Mouse (Mus musculus): ENCODE data around the gene Espn. TPM values are rescaled to one million over a fixed set of nuclear protein-coding genes. Genes with fewer than 3 reads are reported as not detected.

Espn gene
- total RNA-seq, 4 experiments from 2014 or later, result 2.1 to 6.0 (median 4.4) TPM

DNA sequence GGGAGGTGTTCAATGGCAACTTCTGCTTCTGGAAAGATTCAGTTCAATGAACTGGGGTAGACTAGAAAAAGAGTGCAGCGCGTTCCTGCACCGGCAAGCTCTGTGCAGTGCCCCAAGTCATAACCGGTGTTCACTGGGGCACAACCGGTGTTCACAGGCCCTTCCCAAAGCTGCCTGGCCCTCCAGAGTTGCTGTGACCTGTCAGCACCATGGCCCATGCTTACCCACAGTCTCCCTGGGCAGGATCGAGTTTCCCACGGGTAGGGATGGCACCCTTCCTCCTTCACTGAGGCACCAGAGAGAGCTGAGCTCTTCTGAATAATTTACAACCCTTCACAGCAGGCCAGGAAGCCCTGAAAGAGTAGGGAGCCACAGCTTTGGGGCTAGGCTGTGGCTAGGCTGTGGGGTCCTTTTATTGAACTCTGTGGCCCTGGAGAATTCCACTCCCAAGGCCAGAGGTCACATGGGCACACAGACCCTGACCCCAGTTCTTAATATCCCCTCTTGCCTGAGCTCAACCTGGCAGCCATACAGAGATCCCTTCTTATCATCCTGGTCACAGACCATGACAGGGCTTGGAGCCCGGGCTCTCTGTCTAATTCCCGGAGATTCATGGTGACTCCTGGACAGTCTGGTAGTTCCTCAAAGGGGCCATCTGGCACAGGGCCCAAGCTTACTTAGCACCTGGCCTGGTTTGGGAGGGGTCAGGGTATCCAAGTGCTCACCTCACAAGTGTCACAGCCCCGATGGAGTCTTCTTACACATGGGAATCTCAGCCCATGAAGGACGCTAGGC lies 5.9 kb downstream of the Espn start:
- DNase-seq, result no peak

GRCm38 (mm10) chr4:152145473-152145872 lies 6.7 kb downstream of the Espn start:
- no peak for DNase-seq

DNA sequence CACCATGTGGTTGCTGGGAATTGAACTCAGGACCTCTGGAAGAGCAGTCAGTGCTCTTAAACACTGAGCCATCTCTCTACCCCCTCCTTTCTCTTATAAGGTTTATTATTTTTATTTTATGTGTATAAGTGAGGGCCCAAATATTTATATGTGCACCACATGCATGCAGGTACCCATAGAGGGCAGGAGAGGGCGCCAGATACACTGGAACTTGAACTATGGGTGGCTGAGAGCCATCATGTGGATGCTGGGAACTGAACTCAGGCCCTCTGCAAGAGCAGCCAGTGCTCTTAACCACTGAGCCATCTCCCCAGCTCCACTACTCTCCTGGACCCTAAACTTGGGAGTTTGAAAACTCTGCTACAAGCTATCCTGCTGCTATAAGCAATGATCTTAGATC lies 8.5 kb downstream of the Espn start:
- DNase-seq, result no peak

DNA sequence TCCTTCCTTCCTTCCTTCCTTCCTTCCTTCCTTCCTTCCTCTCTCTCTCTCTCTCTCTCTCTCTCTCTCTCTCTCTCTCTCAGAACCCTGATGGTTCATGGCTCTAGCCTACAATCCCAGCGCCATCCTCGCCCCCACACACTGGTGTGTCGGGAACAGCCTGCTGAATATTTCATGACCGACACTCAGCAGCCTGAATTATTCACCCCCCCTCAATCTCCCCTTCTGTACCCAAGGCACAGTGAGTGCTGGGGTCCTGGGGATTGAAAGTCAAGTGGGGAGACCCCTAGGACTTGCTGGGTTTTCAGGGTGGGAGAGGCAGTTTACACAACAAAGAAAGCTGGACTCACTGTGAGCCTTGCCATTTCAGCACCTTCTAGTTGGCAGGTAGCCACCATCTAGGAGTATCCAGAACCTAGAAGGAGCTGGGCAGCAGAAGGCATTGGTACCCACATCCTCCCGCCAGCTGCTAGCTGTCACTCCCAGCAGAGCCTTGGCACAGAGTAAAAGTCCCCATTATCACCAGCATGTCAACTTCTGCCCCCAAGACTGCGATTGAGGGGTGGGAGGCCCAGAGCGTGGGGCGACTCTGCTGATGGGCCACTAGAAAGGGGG lies 10.5 kb downstream of the Espn start:
- no peak for DNase-seq

DNA sequence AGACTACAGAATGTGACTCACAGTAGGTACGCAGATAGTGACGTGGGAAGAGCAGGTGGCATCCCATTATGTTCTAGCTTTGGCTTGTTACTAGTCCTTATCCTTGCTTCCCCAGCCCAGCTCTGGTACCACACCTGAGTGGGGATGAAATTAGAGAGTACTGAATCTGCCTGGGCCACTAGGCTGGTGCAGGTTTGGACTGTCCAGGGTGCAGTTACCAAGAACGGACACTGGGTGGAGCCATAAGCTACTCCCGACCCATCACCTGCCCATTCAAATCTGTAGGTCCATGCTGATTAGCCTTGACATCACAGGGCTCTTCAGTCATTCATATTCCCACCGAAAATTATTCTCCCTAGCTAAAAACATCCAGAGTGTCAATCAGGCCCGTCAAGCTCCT lies 11.7 kb downstream of the Espn start:
- DNase-seq, result no peak

DNA sequence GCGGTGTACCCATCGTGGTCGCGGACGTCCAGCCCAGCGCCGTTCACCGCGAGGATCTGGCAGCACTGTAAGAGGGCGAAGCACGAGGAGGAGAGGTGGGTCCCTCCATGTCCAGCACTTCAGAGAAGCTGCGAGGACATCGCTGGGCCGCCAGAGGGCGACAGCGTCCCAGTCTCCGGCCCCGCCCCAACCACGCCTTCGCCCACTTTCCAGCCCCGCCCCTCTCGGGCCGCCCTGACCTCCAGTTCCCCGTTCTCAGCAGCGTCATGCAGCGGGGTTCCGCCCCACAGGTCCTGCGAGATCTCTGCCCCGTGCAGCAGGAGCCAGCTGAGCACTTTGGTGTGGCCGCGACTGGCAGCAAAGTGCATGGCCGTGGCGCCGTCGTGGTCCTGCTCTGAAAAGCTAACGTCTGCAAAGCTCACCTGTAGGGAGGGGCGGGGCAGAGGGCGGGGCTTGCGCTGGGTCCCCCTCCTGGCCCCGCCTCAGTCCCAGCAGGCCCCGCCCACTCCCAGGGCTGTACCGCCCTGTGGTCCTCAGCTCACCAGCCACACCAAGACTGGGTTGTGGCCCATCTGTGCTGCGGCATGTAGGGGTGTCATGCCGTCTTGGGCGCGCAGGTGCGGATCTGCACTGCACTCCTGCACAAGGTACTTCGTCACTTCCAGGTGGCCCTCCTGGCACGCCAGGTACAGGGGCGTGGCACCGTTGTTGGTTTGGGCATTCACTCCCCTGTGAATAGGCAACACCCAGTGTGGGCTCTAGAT lies 13.5 kb downstream of the Espn start:
- peak; percentile 85 for DNase-seq

- DNase-seq, result no peak
Measured at GRCm38 (mm10) chr4:152136876-152137250, 15.3 kb downstream of the Espn start.

GRCm38 (mm10) chr4:152136112-152136875 lies 15.9 kb downstream of the Espn start:
- DNase-seq, result no peak

DNA sequence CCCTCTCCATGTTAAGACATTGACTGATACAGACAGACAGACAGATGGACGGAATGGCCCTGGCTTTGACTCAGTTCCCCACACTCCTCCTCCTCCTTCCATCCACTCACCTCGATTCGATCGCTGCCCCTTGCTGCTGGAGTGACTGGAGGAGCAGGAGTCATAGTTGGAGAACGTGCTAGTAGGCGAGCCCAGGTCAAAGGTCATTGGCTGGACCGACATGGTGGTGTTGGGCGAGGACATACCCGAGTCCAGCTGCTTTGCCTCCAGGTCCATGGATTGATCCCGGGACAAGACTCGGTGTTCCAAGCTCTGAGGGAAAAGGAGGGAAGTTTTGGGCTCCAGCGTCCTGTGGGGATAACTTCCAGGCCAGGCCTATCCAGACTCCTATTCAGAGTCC lies 16.8 kb downstream of the Espn start:
- no peak for DNase-seq

GRCm38 (mm10) chr4:152134507-152134906 lies 17.7 kb downstream of the Espn start:
- DNase-seq, result no peak

DNA sequence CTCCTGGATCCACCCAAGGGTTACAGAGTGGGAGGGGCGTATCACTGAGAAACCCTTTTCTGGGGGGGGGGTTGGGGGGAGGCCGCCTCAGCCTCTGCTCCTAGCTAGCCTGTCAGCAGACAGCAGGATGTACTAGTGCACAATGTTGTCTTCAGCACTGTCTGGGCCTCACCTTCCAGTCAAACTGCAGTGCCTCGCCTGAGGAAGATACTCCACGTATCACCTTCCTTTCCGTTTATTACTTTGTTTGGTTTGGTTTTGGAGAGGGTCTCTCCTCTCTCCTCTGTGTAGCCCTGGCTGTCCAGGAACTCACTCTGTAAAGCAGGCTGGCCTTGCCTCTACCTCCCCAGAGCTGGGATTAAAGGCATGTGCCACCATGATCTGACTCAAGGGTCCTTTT lies 19.0 kb downstream of the Espn start:
- no peak for DNase-seq

- DNase-seq, result no peak
Measured at GRCm38 (mm10) chr4:152132772-152133169, 19.4 kb downstream of the Espn start.

- DNase-seq, result no peak
Measured at GRCm38 (mm10) chr4:152131809-152132771, 20.1 kb downstream of the Espn start.

GRCm38 (mm10) chr4:152130771-152131653 lies 21.2 kb downstream of the Espn start:
- DNase-seq, result no peak

DNA sequence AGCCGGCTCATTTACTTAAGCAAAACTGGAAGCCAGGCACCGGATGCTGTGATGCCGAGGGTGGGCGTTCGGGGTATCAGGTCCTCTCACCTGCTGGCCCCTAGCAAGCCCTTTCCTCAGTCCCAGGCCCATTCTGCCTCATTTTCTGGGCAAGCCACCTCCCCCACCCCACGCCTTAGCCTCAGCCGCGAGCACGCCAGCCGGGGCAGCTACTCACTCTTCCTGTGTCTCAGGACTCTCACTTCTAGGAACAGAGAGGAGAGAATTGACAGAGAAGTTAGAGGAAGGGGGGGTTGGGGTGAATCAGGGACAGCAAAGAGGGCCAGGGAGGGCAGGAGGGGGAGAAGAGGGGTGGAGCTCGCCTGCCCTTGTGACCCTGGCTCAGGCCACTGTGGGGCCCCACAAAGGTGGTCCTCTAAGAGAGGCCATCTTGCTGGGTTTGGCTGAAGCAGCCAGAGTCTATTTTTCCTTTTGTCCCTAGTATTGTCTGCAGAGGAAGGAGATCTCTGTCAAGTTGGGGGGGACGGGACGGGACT lies 22.7 kb downstream of the Espn start:
- no peak for DNase-seq

GRCm38 (mm10) chr4:152128784-152129183 lies 23.4 kb downstream of the Espn start:
- no peak for DNase-seq

GRCm38 (mm10) chr4:152127884-152128283 lies 24.3 kb downstream of the Espn start:
- no peak for DNase-seq

- DNase-seq, result no peak
Measured at GRCm38 (mm10) chr4:152126026-152126920, 25.9 kb downstream of the Espn start.
